In genomic region chr2:32341634-32341939, GRCm38 (mm10) we compare ENCODE assay signal across 20 mouse cellular contexts. TPM values are rescaled to one million over a fixed set of nuclear protein-coding genes. Genes with fewer than 3 reads are reported as not detected.
DNase-seq lines count a peak whose midpoint lies in the region; ATAC-seq and TF ChIP-seq lines count a peak whose summit lies in the region.
"Had no signal": no experiment of that assay in that cellular context is flagged by ENCODE, and none has a peak within 500 bp of the region (broad histone marks: within the 10 kb centered on the region; RNA-seq: fewer than 3 reads in every experiment).

No protein-coding gene starts in this region.

- H3K27me3 ChIP-seq in forebrain, embryonic 12.5 days: no peaks in the 10 kb centered on the region; the same call in 1 of the 2 replicates
- H3K27me3 ChIP-seq: hindbrain, embryonic 15.5 days had no signal

- WGBS in forebrain, embryonic 12.5 days: 82% methylated on average over 4 of the region's 4 CpGs

- no peak for TF ChIP-seq POLR2A in embryonic fibroblast, embryonic 13.5 days (IDR thresholded peaks at IDR 0.05; ENCODE audit: low read depth, low read length)

- H3K4me1 ChIP-seq in embryonic fibroblast, embryonic 13.5 days (ENCODE audit: control insufficient read depth, insufficient read depth, low read length): peaks cover 12% of the 10 kb centered on the region
- H3K4me1 ChIP-seq in forebrain, embryonic 12.5 days: peaks cover 8% of the 10 kb centered on the region
- H3K4me1 ChIP-seq: liver, embryonic 15.5 days had no signal

- H3K9me3 ChIP-seq in forebrain, embryonic 12.5 days: no peaks in the 10 kb centered on the region
- H3K9me3 ChIP-seq: G1E; hindbrain, embryonic 15.5 days; liver, embryonic 15.5 days had no signal

- peak overlapping the region; percentile 11; the same call in 1 of the 2 replicates for H3K4me3 ChIP-seq in layer of hippocampus, adult 2 months
- no peak overlapping the region for H3K4me3 ChIP-seq in embryonic fibroblast, embryonic 13.5 days (ENCODE audit: insufficient read depth, low read length)
- no peak overlapping the region for H3K4me3 ChIP-seq in forebrain, embryonic 12.5 days (replicated peaks)
- H3K4me3 ChIP-seq: hindbrain, embryonic 15.5 days; liver, embryonic 15.5 days had no signal

- no peaks in the 10 kb centered on the region for H3K36me3 ChIP-seq in forebrain, embryonic 12.5 days (replicated peaks)
- H3K36me3 ChIP-seq: G1E; liver, embryonic 15.5 days had no signal

- H3K4me2 ChIP-seq in forebrain, embryonic 12.5 days: no peak overlapping the region
- H3K4me2 ChIP-seq: hindbrain, embryonic 15.5 days; liver, embryonic 15.5 days had no signal

- no peak overlapping the region for H3K9ac ChIP-seq in forebrain, embryonic 12.5 days
- H3K9ac ChIP-seq: hindbrain, embryonic 15.5 days; liver, embryonic 15.5 days had no signal

- ATAC-seq in forebrain, embryonic 12.5 days (ENCODE audit: low FRiP score): no peak
- ATAC-seq: intestine, embryonic 16.5 days had no signal

- no peak for TF ChIP-seq CTCF in layer of hippocampus, adult 2 months (conservative IDR thresholded peaks at IDR 0.05)
- TF ChIP-seq CTCF in embryonic fibroblast, embryonic 13.5 days (IDR thresholded peaks at IDR 0.05; ENCODE audit: borderline replicate concordance, insufficient read depth, low read length): no peak

- peak overlapping the region; percentile 94 for H3K27ac ChIP-seq in layer of hippocampus, adult 2 months
- H3K27ac ChIP-seq in embryonic fibroblast, embryonic 13.5 days (ENCODE audit: insufficient read depth, low read length): peak overlapping the region; percentile 85; the same call in 1 of the 2 replicates
- H3K27ac ChIP-seq in forebrain, embryonic 12.5 days: no peak overlapping the region
- H3K27ac ChIP-seq: hindbrain, embryonic 15.5 days; liver, embryonic 15.5 days had no signal

- DNase-seq in cerebellum, adult 11-12 months: peak; percentile 75
- no peak for DNase-seq in cerebellum, postnatal 4 days (ENCODE audit: low spot score in 2 of 2)
- DNase-seq in layer of hippocampus, adult 2 months (ENCODE audit: low spot score in 2 of 2): no peak
- no peak for DNase-seq in layer of hippocampus, postnatal 36 days
- peak; percentile 61 for DNase-seq in cerebellum, adult 8-10 months
- DNase-seq in ovary, postnatal 10 days (ENCODE audit: low spot score): no peak
- DNase-seq: adrenal gland, postnatal 25 days; heart, postnatal 36 days; kidney, postnatal 36 days; midbrain, embryonic 14.5 days; right cerebral cortex, postnatal 14 days; spleen, adult 18-20 months; thymus, postnatal 36 days had no signal

RNA-seq across cellular contexts. Expression of gene Ciz1, which starts 10.5 kb away (rescaled TPM):
- 10 to 100 TPM; 75.3 to 92.7 TPM for total RNA-seq in layer of hippocampus, adult 2 months (2021)
- 10 to 100 TPM; 69.8 to 94.5 TPM for total RNA-seq in layer of hippocampus, postnatal 36 days (2021)
- polyA plus RNA-seq in embryonic fibroblast, embryonic 13.5 days (2011; ENCODE audit: insufficient read length, low read depth, missing spikeins): 41.8 and 47.6 TPM in 2 replicates
- polyA plus RNA-seq in forebrain, embryonic 12.5 days (2016; fragmentation: Nextera tagmentation; extraction: Ambion mirVana): 59.1 and 67.5 TPM in 2 replicates

RNA-seq across cellular contexts. Expression of gene Dnm1, which starts 11.6 kb away (rescaled TPM):
- total RNA-seq in layer of hippocampus, adult 2 months (2021): 1,000 to 10,000 TPM; 1,274 to 1,381 TPM
- 1,000 to 10,000 TPM; 1,246 to 1,312 TPM for total RNA-seq in layer of hippocampus, postnatal 36 days (2021)
- 37.2 and 52.6 TPM in 2 replicates for polyA plus RNA-seq in embryonic fibroblast, embryonic 13.5 days (2011; ENCODE audit: insufficient read length, low read depth, missing spikeins)
- polyA plus RNA-seq in forebrain, embryonic 12.5 days (2016; fragmentation: Nextera tagmentation; extraction: Ambion mirVana): 18.6 and 19.4 TPM in 2 replicates
- total RNA-seq: megakaryocyte progenitor cell, adult 5-6 weeks had no signal

RNA-seq across cellular contexts. Expression of gene 1110008P14Rik, which starts 40.2 kb away (rescaled TPM):
- 100 to 1,000 TPM; 160 to 170 TPM for total RNA-seq in layer of hippocampus, adult 2 months (2021)
- total RNA-seq in layer of hippocampus, postnatal 36 days (2021): 100 to 1,000 TPM; 160 to 170 TPM
- 28.8 and 30.3 TPM in 2 replicates for polyA plus RNA-seq in embryonic fibroblast, embryonic 13.5 days (2011; ENCODE audit: insufficient read length, low read depth, missing spikeins)
- 51.0 and 51.4 TPM in 2 replicates for polyA plus RNA-seq in forebrain, embryonic 12.5 days (2016; fragmentation: Nextera tagmentation; extraction: Ambion mirVana)

RNA-seq across cellular contexts. Expression of gene Lcn2, which starts 46.5 kb away (rescaled TPM):
- under 1 TPM in 1 of 2 experiments, not detected in 1; 0.69 TPM for total RNA-seq in layer of hippocampus, adult 2 months (2021)
- total RNA-seq in layer of hippocampus, postnatal 36 days (2021): 10 to 100 TPM in 1 of 2 experiments, under 1 TPM in 1; 0.65 to 13.4 TPM
- not detected in 2 replicates for polyA plus RNA-seq in embryonic fibroblast, embryonic 13.5 days (2011; ENCODE audit: insufficient read length, low read depth, missing spikeins)
- 0.45 and 0.50 TPM in 2 replicates for polyA plus RNA-seq in forebrain, embryonic 12.5 days (2016; fragmentation: Nextera tagmentation; extraction: Ambion mirVana)
- total RNA-seq: G1E had no signal
- polyA plus RNA-seq: midbrain, embryonic 14.5 days had no signal

RNA-seq across cellular contexts. Expression of gene Swi5, which starts 53.7 kb away (rescaled TPM):
- 100 to 1,000 TPM; 212 to 222 TPM for total RNA-seq in layer of hippocampus, adult 2 months (2021)
- total RNA-seq in layer of hippocampus, postnatal 36 days (2021): 100 to 1,000 TPM; 208 to 224 TPM
- polyA plus RNA-seq in embryonic fibroblast, embryonic 13.5 days (2011; ENCODE audit: insufficient read length, low read depth, missing spikeins): 474 and 541 TPM in 2 replicates
- polyA plus RNA-seq in forebrain, embryonic 12.5 days (2016; fragmentation: Nextera tagmentation; extraction: Ambion mirVana): 391 and 397 TPM in 2 replicates

Comparison
In these comparisons a context has a peak if more than half of its experiments do, and no peak if none do; other contexts are left out.
1. DNase-seq: peak in cerebellum, adult 11-12 months (single experiment) and cerebellum, adult 8-10 months (single experiment); none in cerebellum, postnatal 4 days (0 of 2), layer of hippocampus, adult 2 months (0 of 2), layer of hippocampus, postnatal 36 days (0 of 2) and ovary, postnatal 10 days (single experiment).